12 mouse cellular contexts compared by ENCODE assay signal in the genomic region with DNA sequence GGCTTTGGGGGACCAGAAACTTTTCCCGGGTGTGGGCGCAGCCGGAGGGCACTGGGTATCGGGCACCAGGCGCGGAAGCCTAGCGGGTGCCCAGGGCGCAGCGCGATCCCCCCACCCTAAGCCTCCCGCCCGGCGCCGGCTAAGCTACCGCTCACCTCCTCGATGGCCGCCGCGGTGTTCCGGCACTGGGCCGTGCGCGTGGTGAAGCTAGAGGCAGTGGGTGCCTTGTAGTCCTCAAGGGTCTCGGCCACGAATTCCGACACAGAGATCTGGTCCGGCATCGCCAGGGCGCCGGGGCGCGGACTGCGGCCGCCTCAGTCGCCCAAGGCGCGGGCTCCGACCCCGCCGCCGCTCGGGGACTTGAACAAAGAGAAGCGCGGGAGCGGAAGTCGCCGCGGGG. TPM values are rescaled to one million over a fixed set of nuclear protein-coding genes. Genes with fewer than 3 reads are reported as not detected.
A peak's percentile ranks its signal among the peaks of the same experiment; 100 is the strongest.
DNase-seq lines count a peak whose midpoint lies in the region; TF ChIP-seq lines count a peak whose summit lies in the region.
"Not testable (repeated sequence)": the region's sequence is repeated elsewhere in the genome, so short reads cannot be mapped to it uniquely, and the experiment has no call there.
"Had no signal": no experiment of that assay in that cellular context is flagged by ENCODE, and none has a peak within 500 bp of the region (broad histone marks: within the 10 kb centered on the region; RNA-seq: fewer than 3 reads in every experiment).

No protein-coding gene starts in this region.

- TF ChIP-seq EP300 in ES-Bruce4 (IDR thresholded peaks at IDR 0.05; ENCODE audit: insufficient read depth, low read depth, low read length) = not testable (repeated sequence)

- H3K4me3 ChIP-seq in ES-Bruce4 (ENCODE audit: low read depth, low read length) = peak overlapping the region; percentile 81
- not testable (repeated sequence) for H3K4me3 ChIP-seq in lung, adult 2 months (replicated peaks; ENCODE audit: extremely low read depth, low read depth, low read length)

- not testable (repeated sequence) for H3K9me3 ChIP-seq in ES-Bruce4 (replicated peaks; ENCODE audit: control insufficient read depth, insufficient read depth, low read length, poor library complexity, severe bottlenecking)

- not testable (repeated sequence) for TF ChIP-seq POLR2A in ES-Bruce4 (IDR thresholded peaks at IDR 0.05; ENCODE audit: insufficient read depth, low read length); lung, adult 2 months (IDR thresholded peaks at IDR 0.05; ENCODE audit: borderline replicate concordance, extremely low read depth, low read depth, low read length)

- H3K9ac ChIP-seq in ES-Bruce4 (ENCODE audit: low read depth, poor library complexity, severe bottlenecking) = peak overlapping the region; percentile 74

- H3K36me3 ChIP-seq in ES-Bruce4 (ENCODE audit: control insufficient read depth, insufficient read depth, low read length, poor library complexity, severe bottlenecking) = not testable (repeated sequence)

- H3K27me3 ChIP-seq in ES-Bruce4 (ENCODE audit: control insufficient read depth, insufficient read depth, low read length, poor library complexity, severe bottlenecking) = not testable (repeated sequence)

- WGBS in lung, adult 2 months = 17% methylated on average over 41 of the region's 48 CpGs

- DNase-seq in cerebellum, adult 9-10 months = peak; percentile 2
- DNase-seq in gastrocnemius, adult 18-20 months (ENCODE audit: low spot score) = peak; percentile 1
- peak; percentile 24 for DNase-seq in heart, postnatal 4 days
- peak; percentile 21 for DNase-seq in kidney, postnatal 10 days
- peak; percentile 3 for DNase-seq in lung, adult 2 months
- peak; percentile 0 for DNase-seq in right cerebral cortex, adult 18-20 months
- peak; percentile 23 for DNase-seq in thymus, postnatal 25 days

- not testable (repeated sequence) for TF ChIP-seq CTCF in ES-Bruce4 (IDR thresholded peaks at IDR 0.05; ENCODE audit: low read depth, low read length); lung, adult 2 months (IDR thresholded peaks at IDR 0.05; ENCODE audit: insufficient read depth, low read length)

- not testable (repeated sequence) for H3K27ac ChIP-seq in ES-Bruce4 (ENCODE audit: insufficient read depth, low read length)

- H3K4me1 ChIP-seq in ES-Bruce4 (ENCODE audit: control insufficient read depth, insufficient read depth, low read length); lung, adult 2 months (ENCODE audit: control insufficient read depth, insufficient read depth, low read length): not testable (repeated sequence)

RNA-seq across cellular contexts. Expression of a gene that starts 20.3 kb away (rescaled TPM):
- polyA plus RNA-seq in ES-Bruce4 (2011; ENCODE audit: insufficient read depth, insufficient read length, low read depth, missing spikeins) = 13.3 and 15.9 TPM in 2 replicates
- total RNA-seq in gastrocnemius, adult 18-20 months (2021) = not detected
- total RNA-seq in heart, postnatal 4 days (2021) = under 1 TPM; 0.38 to 0.41 TPM
- polyA plus RNA-seq in lung, adult 2 months (2012; rRNA removed) = not detected in 2 replicates
- total RNA-seq: layer of hippocampus, adult 18-20 months; megakaryocyte progenitor cell, adult 5-6 weeks had no signal
- polyA plus RNA-seq: C2C12; frontal cortex, adult 2 months had no signal
